Mouse (Mus musculus): ENCODE results near the gene B9d1. TPM values are rescaled to one million over a fixed set of nuclear protein-coding genes. Genes with fewer than 3 reads are reported as not detected.

Gene B9d1
- total RNA-seq, 1 experiment: 84.7 TPM

DNA sequence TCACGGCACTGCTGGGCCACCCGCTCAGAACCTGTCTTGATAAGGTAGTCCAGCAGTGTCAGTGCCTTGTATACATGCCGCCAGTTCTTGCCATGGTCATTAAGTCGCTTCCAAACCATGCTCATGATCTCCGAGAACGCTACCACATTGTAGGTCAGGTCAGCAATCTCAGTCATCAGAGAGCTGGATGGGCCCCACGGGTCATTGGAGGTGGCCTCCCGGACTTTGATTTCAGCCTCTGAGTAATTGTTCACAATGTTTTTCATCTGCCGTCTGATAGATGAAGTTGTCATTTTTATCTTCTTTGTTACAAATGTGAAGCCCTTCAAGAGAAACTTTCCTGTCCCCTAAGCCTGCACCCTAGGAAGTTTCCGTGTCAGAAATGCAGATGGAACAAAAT, 41.5 kb downstream of the B9d1 start:
- Histone ChIP-seq H3K4me1 (ENCODE audit: control insufficient read depth in 2 of 2, insufficient read depth in 2 of 2, low read length in 2 of 2, poor library complexity in 1 of 2) (peaks cover 0 to 13% of the 10 kb centered on the region in 2 experiments; a peak in 2 of 4 replicates), H3K9me3 (ENCODE audit: control insufficient read depth, insufficient read depth, low read depth, low read length) (no peaks in the 10 kb centered on the region), H3K27ac (ENCODE audit: insufficient read depth, low read depth, low read length, poor library complexity, severe bottlenecking) (no peak overlapping the region), H3K36me3 (ENCODE audit: control insufficient read depth, insufficient read depth, low read length, poor library complexity, severe bottlenecking) (peaks cover 13% of the 10 kb centered on the region; the same call in 1 of the 2 replicates), H3K4me3 (ENCODE audit: insufficient read depth in 1 of 2, low read depth in 1 of 2, low read length in 2 of 2, poor library complexity in 1 of 2, severe bottlenecking in 1 of 2) (no peak overlapping the region), H3K9ac (ENCODE audit: insufficient read depth, low read depth, low read length, poor library complexity, severe bottlenecking) (no peak overlapping the region)
- DNase-seq (ENCODE audit: low read depth, low spot score): no peak
- in situ Hi-C loops (cut with MboI; ENCODE audit: low sequenced_read_pairs in 2 of 2, unreplicated experiment in 2 of 2): no loop called here
- TF ChIP-seq MAFK (IDR thresholded peaks at IDR 0.05; ENCODE audit: insufficient read depth, low read depth, low read length) (no peak), CHD2 (IDR thresholded peaks at IDR 0.05; ENCODE audit: low read depth, low read length) (no peak), ZNF384 (IDR thresholded peaks at IDR 0.05; ENCODE audit: low read depth, low read length) (no peak), HCFC1 (IDR thresholded peaks at IDR 0.05; ENCODE audit: borderline replicate concordance, insufficient read depth, low read length) (no peak), ZC3H11A (IDR thresholded peaks at IDR 0.05; ENCODE audit: borderline replicate concordance, low read depth, low read length) (no peak)

DNA sequence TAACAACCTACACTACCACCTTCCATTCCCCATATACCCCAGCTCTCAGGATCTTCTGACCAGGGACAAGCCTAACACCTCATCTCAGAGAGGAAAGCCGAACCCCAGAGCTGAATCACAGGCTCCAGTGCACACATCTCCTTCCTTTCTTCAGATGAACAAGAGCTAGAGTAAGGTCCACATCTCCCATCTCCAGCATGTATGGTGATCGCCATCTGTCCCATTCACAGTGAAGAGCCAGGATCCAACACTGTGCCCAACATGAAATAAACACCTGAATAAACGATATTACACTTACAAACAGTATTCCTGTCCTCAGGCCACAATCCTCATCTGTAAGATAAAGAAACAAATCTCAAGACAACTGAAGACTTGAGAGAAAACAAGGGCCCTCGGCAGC, 42.8 kb downstream of the B9d1 start:
- in situ Hi-C loops (cut with MboI; ENCODE audit: low sequenced_read_pairs in 2 of 2, unreplicated experiment in 2 of 2): no loop called here

DNA sequence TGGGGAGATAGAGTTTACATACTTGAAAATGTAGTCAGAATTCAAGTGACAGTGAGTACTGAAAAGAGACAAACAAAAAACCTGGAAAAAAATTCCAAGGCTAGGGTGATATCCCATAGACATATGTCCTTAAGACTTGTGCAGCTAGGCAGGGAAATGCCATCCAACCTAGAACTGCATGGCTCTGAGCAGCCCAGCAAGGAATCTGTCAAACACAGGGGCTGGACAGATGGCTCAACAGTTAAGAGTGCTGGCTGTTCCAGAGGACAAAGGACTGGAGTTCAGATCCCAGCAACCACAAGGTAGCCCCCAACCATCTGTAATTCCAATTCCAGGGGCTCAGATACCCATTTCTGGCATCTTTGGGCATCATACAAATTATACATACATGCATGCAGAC, 45.7 kb downstream of the B9d1 start:
- TF ChIP-seq HCFC1 (IDR thresholded peaks at IDR 0.05; ENCODE audit: borderline replicate concordance, insufficient read depth, low read length): no peak
- TF ChIP-seq CHD2 (IDR thresholded peaks at IDR 0.05; ENCODE audit: low read depth, low read length): no peak
- Histone ChIP-seq H3K9ac (ENCODE audit: insufficient read depth, low read depth, low read length, poor library complexity, severe bottlenecking) (no peak overlapping the region), H3K9me3 (ENCODE audit: control insufficient read depth, insufficient read depth, low read depth, low read length) (no peaks in the 10 kb centered on the region), H3K4me3 (ENCODE audit: insufficient read depth in 1 of 2, low read depth in 1 of 2, low read length in 2 of 2, poor library complexity in 1 of 2, severe bottlenecking in 1 of 2) (no peak overlapping the region), H3K36me3 (ENCODE audit: control insufficient read depth, insufficient read depth, low read length, poor library complexity, severe bottlenecking) (peaks cover 10% of the 10 kb centered on the region; the same call in 1 of the 2 replicates), H3K27ac (ENCODE audit: insufficient read depth, low read depth, low read length, poor library complexity, severe bottlenecking) (no peak overlapping the region), H3K4me1 (ENCODE audit: control insufficient read depth in 2 of 2, insufficient read depth in 2 of 2, low read length in 2 of 2, poor library complexity in 1 of 2) (peaks cover 2 to 13% of the 10 kb centered on the region in 2 experiments; a peak in 2 of 4 replicates)
- in situ Hi-C loops (cut with MboI; ENCODE audit: low sequenced_read_pairs in 2 of 2, unreplicated experiment in 2 of 2): no loop called here
- DNase-seq (ENCODE audit: low read depth, low spot score): no peak

More for the DNA sequence above, 42.8 kb downstream of the B9d1 start:
- Histone ChIP-seq H3K9me3 (ENCODE audit: control insufficient read depth, insufficient read depth, low read depth, low read length) (no peaks in the 10 kb centered on the region), H3K9ac (ENCODE audit: insufficient read depth, low read depth, low read length, poor library complexity, severe bottlenecking) (no peak overlapping the region), H3K4me3 (ENCODE audit: insufficient read depth in 1 of 2, low read depth in 1 of 2, low read length in 2 of 2, poor library complexity in 1 of 2, severe bottlenecking in 1 of 2) (no peak overlapping the region), H3K27ac (ENCODE audit: insufficient read depth, low read depth, low read length, poor library complexity, severe bottlenecking) (no peak overlapping the region), H3K4me1 (ENCODE audit: control insufficient read depth in 2 of 2, insufficient read depth in 2 of 2, low read length in 2 of 2, poor library complexity in 1 of 2) (peaks cover 0 to 8% of the 10 kb centered on the region in 2 experiments; a peak in 1 of 4 replicates), H3K36me3 (ENCODE audit: control insufficient read depth, insufficient read depth, low read length, poor library complexity, severe bottlenecking) (peaks cover 13% of the 10 kb centered on the region; the same call in 1 of the 2 replicates)
- no peak for DNase-seq (ENCODE audit: low read depth, low spot score)
- TF ChIP-seq ZNF384 (IDR thresholded peaks at IDR 0.05; ENCODE audit: low read depth, low read length) (no peak), HCFC1 (IDR thresholded peaks at IDR 0.05; ENCODE audit: borderline replicate concordance, insufficient read depth, low read length) (no peak), MAFK (IDR thresholded peaks at IDR 0.05; ENCODE audit: insufficient read depth, low read depth, low read length) (no peak), ZC3H11A (IDR thresholded peaks at IDR 0.05; ENCODE audit: borderline replicate concordance, low read depth, low read length) (no peak), CHD2 (IDR thresholded peaks at IDR 0.05; ENCODE audit: low read depth, low read length) (no peak)

DNA sequence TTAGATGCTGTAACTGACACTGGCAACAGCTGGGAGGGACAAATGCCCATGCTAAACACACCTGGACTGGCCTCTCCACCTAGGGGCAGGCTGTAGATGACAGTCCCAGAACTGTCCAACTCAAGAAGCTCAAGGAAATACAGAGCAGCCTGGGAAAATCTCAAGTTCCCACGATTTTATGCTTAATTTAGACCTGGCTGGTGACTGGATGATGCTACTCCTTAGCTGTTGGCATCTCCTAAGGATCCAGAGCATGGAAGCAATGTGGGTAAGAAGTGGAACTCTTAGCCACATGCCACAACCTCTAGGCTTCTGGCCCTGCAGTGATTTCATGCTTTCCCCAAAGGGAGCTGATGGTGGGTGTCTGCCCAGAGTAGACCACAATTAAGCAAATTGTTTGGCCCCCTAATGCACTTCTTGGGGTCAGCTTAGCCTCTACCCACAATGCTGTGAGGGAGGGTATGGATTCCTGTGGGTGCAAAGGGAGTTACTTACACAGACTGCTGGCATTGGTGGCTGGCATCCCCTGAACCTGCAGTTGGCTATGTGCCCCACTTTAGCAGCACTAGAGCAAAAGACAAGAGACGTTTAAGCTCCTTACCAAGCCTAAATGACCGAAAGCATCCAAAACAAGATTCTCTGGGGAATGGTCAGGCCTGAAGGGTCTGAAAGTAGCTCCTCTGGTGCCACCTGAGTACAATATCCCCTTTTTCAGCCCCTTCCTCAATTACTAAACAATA, 48.2 kb downstream of the B9d1 start:
- Histone ChIP-seq H3K4me3 (ENCODE audit: insufficient read depth in 1 of 2, low read depth in 1 of 2, low read length in 2 of 2, poor library complexity in 1 of 2, severe bottlenecking in 1 of 2) (no peak overlapping the region), H3K9ac (ENCODE audit: insufficient read depth, low read depth, low read length, poor library complexity, severe bottlenecking) (no peak overlapping the region), H3K9me3 (ENCODE audit: control insufficient read depth, insufficient read depth, low read depth, low read length) (no peaks in the 10 kb centered on the region), H3K4me1 (ENCODE audit: control insufficient read depth in 2 of 2, insufficient read depth in 2 of 2, low read length in 2 of 2, poor library complexity in 1 of 2) (peaks cover 2 to 13% of the 10 kb centered on the region in 2 experiments; a peak in 2 of 4 replicates), H3K27ac (ENCODE audit: insufficient read depth, low read depth, low read length, poor library complexity, severe bottlenecking) (no peak overlapping the region), H3K36me3 (ENCODE audit: control insufficient read depth, insufficient read depth, low read length, poor library complexity, severe bottlenecking) (0 out of 2 replicates have a peak, but pooled peaks cover 3% of the 10 kb centered on the region)
- TF ChIP-seq CHD2 (IDR thresholded peaks at IDR 0.05; ENCODE audit: low read depth, low read length) (no peak), HCFC1 (IDR thresholded peaks at IDR 0.05; ENCODE audit: borderline replicate concordance, insufficient read depth, low read length) (no peak)
- in situ Hi-C loops (cut with MboI; ENCODE audit: low sequenced_read_pairs in 2 of 2, unreplicated experiment in 2 of 2): no loop called here
- DNase-seq (ENCODE audit: low read depth, low spot score): no peak

Data from ES-E14 (cell line).